Mouse (Mus musculus) erythroblast, embryonic 14.5 days (primary cell): ENCODE data around the gene Ccdc83. TPM values are rescaled to one million over a fixed set of nuclear protein-coding genes. Genes with fewer than 3 reads are reported as not detected.

Experiments used
- H3K27me3 ChIP-seq: 2 replicates; pipeline ENCODE4 v1.6.1; 2012; ENCODE audit warnings: inconsistent platforms; ENCODE audit not compliant: control insufficient read depth
- H3K36me3 ChIP-seq: 2 replicates; pipeline ENCODE4 v1.6.1; 2012; ENCODE audit warnings: mild to moderate bottlenecking, inconsistent platforms; ENCODE audit not compliant: control insufficient read depth
- H3K4me1 ChIP-seq: 2 replicates; pipeline ENCODE4 v1.6.1; 2012; ENCODE audit warnings: inconsistent platforms; ENCODE audit not compliant: control insufficient read depth
- H3K4me3 ChIP-seq: replicated peaks from 2 replicates; pipeline ENCODE3; 2012; ENCODE audit warnings: moderate library complexity, mild to moderate bottlenecking, inconsistent platforms
- H3K9me3 ChIP-seq: 2 replicates; pipeline ENCODE4 v1.6.1; 2012; ENCODE audit warnings: low read length, inconsistent platforms, mixed read lengths; ENCODE audit not compliant: control insufficient read depth
- GATA1 ChIP-seq: IDR thresholded peaks from 2 replicates; pipeline ENCODE4 v1.6.1; 2012; ENCODE audit warnings: low read length, inconsistent platforms, mixed read lengths
- TAL1 ChIP-seq: IDR thresholded peaks from 3 replicates; pipeline ENCODE4 v1.6.1; 2012; ENCODE audit warnings: low read length, inconsistent platforms, mixed read lengths
- polyA plus RNA-seq: library from polyadenylated mRNA; stranded (reverse); fragments of >175 nt; gene quantifications from 2 replicates; pipeline ENCODE4 v1.2.3, GENCODE M21; 2012

The Ccdc83 gene
- not detected in 2 replicates for polyA plus RNA-seq

GRCm38 (mm10) chr7:90265289-90265970 is at the start of gene Ccdc83:
Ccdc83 (minus strand) TSS chr7:90265777.
- Histone ChIP-seq H3K4me3 (peak within 1 kb of the TSS; percentile 19), H3K27me3 (no peaks in the 10 kb centered on the region), H3K36me3 (no peaks in the 10 kb centered on the region), H3K9me3 (no peaks in the 10 kb centered on the region), H3K4me1 (peaks cover 5% of the 10 kb centered on the region)
- TF ChIP-seq TAL1 (no peak), GATA1 (no peak)

- no peak for TF ChIP-seq TAL1
- no peak for TF ChIP-seq GATA1
- H3K27me3 ChIP-seq: no peaks in the 10 kb centered on the region
- H3K36me3 ChIP-seq: no peaks in the 10 kb centered on the region
- no peaks in the 10 kb centered on the region for H3K4me1 ChIP-seq
- H3K4me3 ChIP-seq: no peak overlapping the region
- H3K9me3 ChIP-seq: no peaks in the 10 kb centered on the region
These were observed 47.8 kb upstream of the Ccdc83 start for GRCm38 (mm10) chr7:90313421-90313820.

GRCm38 (mm10) chr7:90312151-90312883 is 46.7 kb upstream of the Ccdc83 start:
- Histone ChIP-seq H3K4me3 (no peak overlapping the region), H3K4me1 (no peaks in the 10 kb centered on the region), H3K9me3 (no peaks in the 10 kb centered on the region), H3K36me3 (no peaks in the 10 kb centered on the region), H3K27me3 (no peaks in the 10 kb centered on the region)
- TF ChIP-seq TAL1 (no peak), GATA1 (no peak)

GRCm38 (mm10) chr7:90308003-90308402 is 42.4 kb upstream of the Ccdc83 start:
- Histone ChIP-seq H3K4me1 (no peaks in the 10 kb centered on the region), H3K4me3 (no peak overlapping the region)
- TF ChIP-seq GATA1 (no peak), TAL1 (no peak)

GRCm38 (mm10) chr7:90306968-90307367 is 41.4 kb upstream of the Ccdc83 start:
- Histone ChIP-seq H3K4me3 (no peak overlapping the region), H3K36me3 (no peaks in the 10 kb centered on the region), H3K27me3 (peaks cover 31% of the 10 kb centered on the region), H3K4me1 (peaks cover 2% of the 10 kb centered on the region; the same call in 1 of the 2 replicates), H3K9me3 (no peaks in the 10 kb centered on the region; the same call in 1 of the 2 replicates)
- no peak for TF ChIP-seq GATA1
- TF ChIP-seq TAL1: no peak

More at GRCm38 (mm10) chr7:90308003-90308402, 42.4 kb upstream of the Ccdc83 start:
- Histone ChIP-seq H3K27me3 (peaks cover 20% of the 10 kb centered on the region), H3K9me3 (no peaks in the 10 kb centered on the region), H3K36me3 (no peaks in the 10 kb centered on the region)

GRCm38 (mm10) chr7:90306079-90306478 is 40.5 kb upstream of the Ccdc83 start:
- peaks cover 40% of the 10 kb centered on the region for H3K27me3 ChIP-seq
- peaks cover 2% of the 10 kb centered on the region; the same call in 1 of the 2 replicates for H3K4me1 ChIP-seq
- H3K9me3 ChIP-seq: no peaks in the 10 kb centered on the region; the same call in 1 of the 2 replicates
- TF ChIP-seq TAL1: no peak
- no peak for TF ChIP-seq GATA1
- H3K4me3 ChIP-seq: no peak overlapping the region
- no peaks in the 10 kb centered on the region for H3K36me3 ChIP-seq

- no peak for TF ChIP-seq GATA1
- TF ChIP-seq TAL1: no peak
- peak overlapping the region; percentile 9 for H3K4me3 ChIP-seq
- no peaks in the 10 kb centered on the region for H3K36me3 ChIP-seq
- peaks cover 58% of the 10 kb centered on the region for H3K27me3 ChIP-seq
- no peaks in the 10 kb centered on the region; the same call in 1 of the 2 replicates for H3K9me3 ChIP-seq
- peaks cover 2% of the 10 kb centered on the region; the same call in 1 of the 2 replicates for H3K4me1 ChIP-seq
These were observed 37.3 kb upstream of the Ccdc83 start for GRCm38 (mm10) chr7:90302647-90303552.

GRCm38 (mm10) chr7:90301942-90302646 is 36.5 kb upstream of the Ccdc83 start, which contains the start of gene Sytl2:
Sytl2 (plus strand) TSS chr7:90302252.
- Histone ChIP-seq H3K27me3 (peaks cover 58% of the 10 kb centered on the region), H3K36me3 (no peaks in the 10 kb centered on the region), H3K4me1 (peaks cover 2% of the 10 kb centered on the region; the same call in 1 of the 2 replicates), H3K4me3 (peak within 1 kb of the TSS; percentile 9), H3K9me3 (no peaks in the 10 kb centered on the region; the same call in 1 of the 2 replicates)
- TF ChIP-seq TAL1: no peak
- no peak for TF ChIP-seq GATA1
